Mouse (Mus musculus): ENCODE data around the gene Nsg2. TPM values are rescaled to one million over a fixed set of nuclear protein-coding genes. Genes with fewer than 3 reads are reported as not detected.

Gene Nsg2
- polyA plus RNA-seq, 1 experiment from 2014 or later = 39.8 TPM

- Histone ChIP-seq H3K4me1 (ENCODE audit: control insufficient read depth, insufficient read depth, low read length) (peaks cover 18% of the 10 kb centered on the region), H3K9me3 (ENCODE audit: control insufficient read depth, low read length) (no peaks in the 10 kb centered on the region), H3K36me3 (ENCODE audit: control insufficient read depth, insufficient read depth, low read length) (no peaks in the 10 kb centered on the region), H3K4me3 (ENCODE audit: low read depth, low read length) (no peak overlapping the region), H3K27me3 (ENCODE audit: control insufficient read depth, insufficient read depth, low read length) (no peaks in the 10 kb centered on the region), H3K27ac (ENCODE audit: low read depth, low read length) (peak overlapping the region; percentile 90), H3K4me2 (peak overlapping the region; percentile 23; the same call in 1 of the 2 replicates), H3K9ac (ENCODE audit: low read length) (peak overlapping the region; percentile 51)
- ATAC-seq (ENCODE audit: low FRiP score) (peak; percentile 94), DNase-seq (ENCODE audit: low spot score, missing footprints) (peak; percentile 92)
- WGBS = 7% methylated on average over 2 of the region's 2 CpGs
These were observed 87.1 kb downstream of the Nsg2 start for GRCm38 (mm10) chr11:32087376-32087775.

GRCm38 (mm10) chr11:32087779-32088442 lies 87.6 kb downstream of the Nsg2 start:
- 71% methylated on average over 9 of the region's 9 CpGs for WGBS
- DNase-seq (ENCODE audit: low spot score, missing footprints) = peak; percentile 86
- peak; percentile 65 for ATAC-seq (ENCODE audit: low FRiP score)
- H3K9me3 ChIP-seq (ENCODE audit: control insufficient read depth, low read length) = no peaks in the 10 kb centered on the region
- 0 out of 2 replicates have a peak overlapping the region, but pooled peaks have one; percentile 3 for H3K9ac ChIP-seq (ENCODE audit: low read length)
- no peaks in the 10 kb centered on the region for H3K36me3 ChIP-seq (ENCODE audit: control insufficient read depth, insufficient read depth, low read length)
- no peak overlapping the region for H3K4me3 ChIP-seq (ENCODE audit: low read depth, low read length)
- peaks cover 18% of the 10 kb centered on the region for H3K4me1 ChIP-seq (ENCODE audit: control insufficient read depth, insufficient read depth, low read length)
- H3K27ac ChIP-seq (ENCODE audit: low read depth, low read length) = peak overlapping the region; percentile 90
- no peaks in the 10 kb centered on the region for H3K27me3 ChIP-seq (ENCODE audit: control insufficient read depth, insufficient read depth, low read length)
- no peak overlapping the region for H3K4me2 ChIP-seq

GRCm38 (mm10) chr11:32095793-32096192 lies 95.5 kb downstream of the Nsg2 start:
- H3K36me3 ChIP-seq (ENCODE audit: control insufficient read depth, insufficient read depth, low read length) = no peaks in the 10 kb centered on the region
- no peaks in the 10 kb centered on the region for H3K27me3 ChIP-seq (ENCODE audit: control insufficient read depth, insufficient read depth, low read length)
- H3K4me2 ChIP-seq = no peak overlapping the region
- H3K9ac ChIP-seq (ENCODE audit: low read length) = no peak overlapping the region
- DNase-seq (ENCODE audit: low spot score, missing footprints) = no peak
- H3K4me3 ChIP-seq (ENCODE audit: low read depth, low read length) = no peak overlapping the region
- no peak overlapping the region for H3K27ac ChIP-seq (ENCODE audit: low read depth, low read length)
- WGBS = 81% methylated on average over 4 of the region's 4 CpGs
- no peak for ATAC-seq (ENCODE audit: low FRiP score)
- no peaks in the 10 kb centered on the region for H3K9me3 ChIP-seq (ENCODE audit: control insufficient read depth, low read length)
- H3K4me1 ChIP-seq (ENCODE audit: control insufficient read depth, insufficient read depth, low read length) = no peaks in the 10 kb centered on the region

GRCm38 (mm10) chr11:32096346-32096745 lies 96.1 kb downstream of the Nsg2 start:
- DNase-seq (ENCODE audit: low spot score, missing footprints) = no peak
- no peak overlapping the region for H3K4me3 ChIP-seq (ENCODE audit: low read depth, low read length)
- no peaks in the 10 kb centered on the region for H3K9me3 ChIP-seq (ENCODE audit: control insufficient read depth, low read length)
- H3K9ac ChIP-seq (ENCODE audit: low read length) = no peak overlapping the region
- H3K27ac ChIP-seq (ENCODE audit: low read depth, low read length) = no peak overlapping the region
- no peaks in the 10 kb centered on the region for H3K36me3 ChIP-seq (ENCODE audit: control insufficient read depth, insufficient read depth, low read length)
- 93% methylated on average over 6 of the region's 6 CpGs for WGBS
- no peak for ATAC-seq (ENCODE audit: low FRiP score)
- no peaks in the 10 kb centered on the region for H3K27me3 ChIP-seq (ENCODE audit: control insufficient read depth, insufficient read depth, low read length)
- H3K4me1 ChIP-seq (ENCODE audit: control insufficient read depth, insufficient read depth, low read length) = no peaks in the 10 kb centered on the region
- no peak overlapping the region for H3K4me2 ChIP-seq

DNA sequence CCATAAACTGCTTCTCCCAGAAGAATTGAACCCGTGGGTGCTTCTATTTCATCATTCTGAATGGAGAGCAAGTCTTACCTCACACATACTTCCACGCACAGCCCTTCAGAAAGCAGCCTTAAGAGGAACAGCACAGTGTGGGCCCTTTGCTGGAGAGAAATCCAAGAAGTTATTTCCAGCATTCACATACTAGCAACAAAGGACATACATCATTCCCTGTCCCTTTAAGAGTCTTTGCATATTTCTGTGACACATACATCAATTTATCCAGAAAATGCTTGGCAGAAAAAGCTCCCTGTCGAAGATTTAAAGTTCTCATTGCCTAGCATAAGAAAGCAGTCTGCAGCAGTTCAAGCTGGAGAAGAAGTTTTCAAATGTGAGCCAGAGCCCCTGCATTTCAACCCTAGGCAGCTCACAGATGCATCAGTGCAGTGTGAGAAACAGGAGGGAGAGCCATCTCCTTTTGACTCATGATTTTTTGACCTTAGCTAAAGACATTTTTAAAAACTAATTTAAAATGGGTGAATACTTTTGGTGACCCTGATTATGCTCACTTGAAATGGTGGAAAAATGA lies 100.9 kb downstream of the Nsg2 start:
- peak; percentile 83 for DNase-seq (ENCODE audit: low spot score, missing footprints)
- Histone ChIP-seq H3K4me2 (no peak overlapping the region), H3K36me3 (ENCODE audit: control insufficient read depth, insufficient read depth, low read length) (no peaks in the 10 kb centered on the region), H3K27me3 (ENCODE audit: control insufficient read depth, insufficient read depth, low read length) (no peaks in the 10 kb centered on the region), H3K9ac (ENCODE audit: low read length) (no peak overlapping the region), H3K27ac (ENCODE audit: low read depth, low read length) (no peak overlapping the region), H3K9me3 (ENCODE audit: control insufficient read depth, low read length) (no peaks in the 10 kb centered on the region), H3K4me3 (ENCODE audit: low read depth, low read length) (no peak overlapping the region), H3K4me1 (ENCODE audit: control insufficient read depth, insufficient read depth, low read length) (peaks cover 18% of the 10 kb centered on the region)
- no peak for ATAC-seq (ENCODE audit: low FRiP score)
- WGBS = 76% methylated on average over 3 of the region's 3 CpGs

GRCm38 (mm10) chr11:32102976-32103375 lies 102.7 kb downstream of the Nsg2 start:
- peak; percentile 90 for DNase-seq (ENCODE audit: low spot score, missing footprints)
- WGBS = 13% methylated on average over 12 of the region's 12 CpGs
- peak overlapping the region; percentile 30; the same call in 1 of the 2 replicates for H3K4me2 ChIP-seq
- no peaks in the 10 kb centered on the region for H3K27me3 ChIP-seq (ENCODE audit: control insufficient read depth, insufficient read depth, low read length)
- peaks cover 25% of the 10 kb centered on the region for H3K4me1 ChIP-seq (ENCODE audit: control insufficient read depth, insufficient read depth, low read length)
- ATAC-seq (ENCODE audit: low FRiP score) = 0 out of 2 replicates have a peak, but pooled peaks have one; percentile 31
- no peak overlapping the region for H3K27ac ChIP-seq (ENCODE audit: low read depth, low read length)
- no peaks in the 10 kb centered on the region for H3K36me3 ChIP-seq (ENCODE audit: control insufficient read depth, insufficient read depth, low read length)
- H3K9ac ChIP-seq (ENCODE audit: low read length) = peak overlapping the region; percentile 0; the same call in 1 of the 2 replicates
- H3K9me3 ChIP-seq (ENCODE audit: control insufficient read depth, low read length) = no peaks in the 10 kb centered on the region
- no peak overlapping the region for H3K4me3 ChIP-seq (ENCODE audit: low read depth, low read length)

GRCm38 (mm10) chr11:32104406-32105116 lies 104.3 kb downstream of the Nsg2 start:
- DNase-seq (ENCODE audit: low spot score, missing footprints) (peak; percentile 72), ATAC-seq (ENCODE audit: low FRiP score) (no peak)
- no peak overlapping the region for H3K4me3 ChIP-seq (ENCODE audit: low read depth, low read length)
- H3K36me3 ChIP-seq (ENCODE audit: control insufficient read depth, insufficient read depth, low read length) = no peaks in the 10 kb centered on the region
- peaks cover 25% of the 10 kb centered on the region for H3K4me1 ChIP-seq (ENCODE audit: control insufficient read depth, insufficient read depth, low read length)
- H3K9me3 ChIP-seq (ENCODE audit: control insufficient read depth, low read length) = no peaks in the 10 kb centered on the region
- no peak overlapping the region for H3K27ac ChIP-seq (ENCODE audit: low read depth, low read length)
- 51% methylated on average over 9 of the region's 9 CpGs for WGBS
- H3K27me3 ChIP-seq (ENCODE audit: control insufficient read depth, insufficient read depth, low read length) = no peaks in the 10 kb centered on the region
- H3K4me2 ChIP-seq = no peak overlapping the region
- no peak overlapping the region for H3K9ac ChIP-seq (ENCODE audit: low read length)

- H3K4me3 ChIP-seq (ENCODE audit: low read depth, low read length) = no peak overlapping the region
- H3K27ac ChIP-seq (ENCODE audit: low read depth, low read length) = peak overlapping the region; percentile 41; the same call in 1 of the 2 replicates
- H3K27me3 ChIP-seq (ENCODE audit: control insufficient read depth, insufficient read depth, low read length) = no peaks in the 10 kb centered on the region
- DNase-seq (ENCODE audit: low spot score, missing footprints) (peak; percentile 84), ATAC-seq (ENCODE audit: low FRiP score) (peak; percentile 56)
- H3K9me3 ChIP-seq (ENCODE audit: control insufficient read depth, low read length) = no peaks in the 10 kb centered on the region
- H3K4me1 ChIP-seq (ENCODE audit: control insufficient read depth, insufficient read depth, low read length) = peaks cover 25% of the 10 kb centered on the region
- H3K9ac ChIP-seq (ENCODE audit: low read length) = no peak overlapping the region
- 32% methylated on average over 10 of the region's 10 CpGs for WGBS
- H3K36me3 ChIP-seq (ENCODE audit: control insufficient read depth, insufficient read depth, low read length) = no peaks in the 10 kb centered on the region
- H3K4me2 ChIP-seq = no peak overlapping the region
These were observed 105.7 kb downstream of the Nsg2 start for GRCm38 (mm10) chr11:32105750-32106646.

Measured in midbrain, embryonic 11.5 days (tissue).